Comparison of ENCODE assay signal across 9 mouse cellular contexts in the genomic region with DNA sequence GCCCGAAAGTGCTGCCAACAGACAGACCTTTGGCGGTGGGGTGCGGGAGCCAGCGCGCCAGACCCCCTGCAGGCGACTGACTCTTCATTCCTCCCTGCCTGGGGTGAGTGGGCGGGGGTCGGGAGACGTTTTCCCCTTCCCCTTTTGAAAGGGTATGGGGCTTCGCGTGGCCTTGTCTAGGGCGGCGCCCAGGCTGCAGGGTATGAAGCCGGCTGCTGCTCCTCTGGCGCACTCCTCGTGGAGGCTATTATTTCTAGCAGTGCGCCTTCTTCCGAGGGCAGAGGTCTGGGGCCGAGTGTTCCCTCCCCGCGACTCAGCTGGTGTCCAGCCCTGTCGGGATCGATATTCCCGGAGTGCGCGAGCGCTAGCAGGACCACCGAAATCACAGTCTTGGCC. TPM values are rescaled to one million over a fixed set of nuclear protein-coding genes. Genes with fewer than 3 reads are reported as not detected.
DNase-seq lines count a peak whose midpoint lies in the region; ATAC-seq and TF ChIP-seq lines count a peak whose summit lies in the region.
"Had no signal": no experiment of that assay in that cellular context is flagged by ENCODE, and none has a peak within 500 bp of the region (broad histone marks: within the 10 kb centered on the region; RNA-seq: fewer than 3 reads in every experiment).

No protein-coding gene starts in this region.

- peak overlapping the region; percentile 64 for H3K4me2 ChIP-seq in embryonic facial prominence, embryonic 14.5 days (ENCODE audit: low read depth, low read length)
- H3K4me2 ChIP-seq in intestine, postnatal 0 days (replicated peaks; ENCODE audit: low read depth) = peak overlapping the region; percentile 78
- peak overlapping the region; percentile 56 for H3K4me2 ChIP-seq in midbrain, postnatal 0 days (ENCODE audit: low read depth, low read length, poor library complexity, severe bottlenecking)

- peak overlapping the region; percentile 83 for H3K9ac ChIP-seq in embryonic facial prominence, embryonic 14.5 days (ENCODE audit: low read depth, low read length)
- peak overlapping the region; percentile 94 for H3K9ac ChIP-seq in intestine, postnatal 0 days (ENCODE audit: low read depth, low read length)
- peak overlapping the region; percentile 82 for H3K9ac ChIP-seq in midbrain, postnatal 0 days (replicated peaks; ENCODE audit: low read length, poor library complexity, severe bottlenecking)

- peak in 1 of 2 experiments; percentile 12 for DNase-seq in layer of hippocampus, adult 2 months (ENCODE audit: low spot score in 2 of 2)
- DNase-seq in layer of hippocampus, postnatal 36 days = no peak
- no peak for DNase-seq in embryonic facial prominence, embryonic 14.5 days (ENCODE audit: low spot score)
- no peak for DNase-seq in midbrain, postnatal 0 days (ENCODE audit: low spot score)
- no peak for DNase-seq in kidney, postnatal 10 days
- no peak for DNase-seq in layer of hippocampus, adult 9-11 months

- no peaks in the 10 kb centered on the region for H3K36me3 ChIP-seq in embryonic facial prominence, embryonic 14.5 days (ENCODE audit: control insufficient read depth, insufficient read depth, low read length)
- H3K36me3 ChIP-seq in intestine, postnatal 0 days (ENCODE audit: control insufficient read depth, insufficient read depth) = no peaks in the 10 kb centered on the region
- H3K36me3 ChIP-seq in midbrain, postnatal 0 days (ENCODE audit: insufficient read depth, low read length) = no peaks in the 10 kb centered on the region

- H3K27me3 ChIP-seq in embryonic facial prominence, embryonic 14.5 days (replicated peaks; ENCODE audit: control insufficient read depth, insufficient read depth, low read length) = no peaks in the 10 kb centered on the region
- no peaks in the 10 kb centered on the region for H3K27me3 ChIP-seq in intestine, postnatal 0 days (replicated peaks; ENCODE audit: control insufficient read depth, insufficient read depth, low read length)
- no peaks in the 10 kb centered on the region for H3K27me3 ChIP-seq in midbrain, postnatal 0 days (ENCODE audit: insufficient read depth, low read length)

- no peaks in the 10 kb centered on the region for H3K4me1 ChIP-seq in bone marrow macrophage, adult 2 months (ENCODE audit: control insufficient read depth, insufficient read depth, low read length)
- no peaks in the 10 kb centered on the region for H3K4me1 ChIP-seq in embryonic facial prominence, embryonic 14.5 days (ENCODE audit: control insufficient read depth, insufficient read depth, low read length)
- H3K4me1 ChIP-seq in intestine, postnatal 0 days (replicated peaks; ENCODE audit: control insufficient read depth, insufficient read depth, low read length) = no peaks in the 10 kb centered on the region
- H3K4me1 ChIP-seq in midbrain, postnatal 0 days (ENCODE audit: insufficient read depth, low read length) = no peaks in the 10 kb centered on the region

- WGBS in embryonic facial prominence, embryonic 14.5 days = 0% methylated on average over 9 of the region's 28 CpGs
- under 1% methylated on average over 28 of the region's 28 CpGs for WGBS in intestine, postnatal 0 days
- WGBS in midbrain, postnatal 0 days = under 1% methylated on average over 26 of the region's 28 CpGs

- TF ChIP-seq CTCF in layer of hippocampus, adult 2 months (conservative IDR thresholded peaks at IDR 0.05) = no peak
- TF ChIP-seq CTCF in bone marrow macrophage, adult 2 months (IDR thresholded peaks at IDR 0.05; ENCODE audit: low read depth, low read length) = no peak
- peak; percentile 19; the same call in 1 of the 2 replicates for TF ChIP-seq CTCF in intestine, postnatal 0 days (IDR thresholded peaks at IDR 0.05; ENCODE audit: low read depth)
- peak; percentile 3; the same call in 1 of the 2 replicates for TF ChIP-seq CTCF in midbrain, postnatal 0 days (IDR thresholded peaks at IDR 0.05)

- peak; percentile 68 for ATAC-seq in embryonic facial prominence, embryonic 14.5 days (ENCODE audit: low read depth)
- peak; percentile 71 for ATAC-seq in intestine, postnatal 0 days
- peak; percentile 77 for ATAC-seq in midbrain, postnatal 0 days (ENCODE audit: low FRiP score)

- peak overlapping the region; percentile 66 for H3K4me3 ChIP-seq in layer of hippocampus, adult 2 months
- H3K4me3 ChIP-seq in bone marrow macrophage, adult 2 months (ENCODE audit: insufficient read depth, low read length) = peak overlapping the region; percentile 68
- H3K4me3 ChIP-seq in embryonic facial prominence, embryonic 14.5 days (ENCODE audit: low read depth, low read length) = peak overlapping the region; percentile 75
- peak overlapping the region; percentile 77 for H3K4me3 ChIP-seq in intestine, postnatal 0 days (ENCODE audit: low read depth, low read length)
- peak overlapping the region; percentile 81 for H3K4me3 ChIP-seq in midbrain, postnatal 0 days (ENCODE audit: low read depth, low read length)

- no peak for TF ChIP-seq POLR2A in bone marrow macrophage, adult 2 months (IDR thresholded peaks at IDR 0.05; ENCODE audit: borderline replicate concordance, low read depth, low read length)

- H3K27ac ChIP-seq in layer of hippocampus, adult 2 months = peak overlapping the region; percentile 99
- H3K27ac ChIP-seq in bone marrow macrophage, adult 2 months (ENCODE audit: insufficient read depth, low read depth, low read length) = peak overlapping the region; percentile 69
- peak overlapping the region; percentile 90 for H3K27ac ChIP-seq in embryonic facial prominence, embryonic 14.5 days (replicated peaks; ENCODE audit: low read depth, low read length)
- peak overlapping the region; percentile 87 for H3K27ac ChIP-seq in intestine, postnatal 0 days (ENCODE audit: low read depth, low read length)
- H3K27ac ChIP-seq in midbrain, postnatal 0 days (ENCODE audit: low read depth, low read length) = peak overlapping the region; percentile 99

- H3K9me3 ChIP-seq in embryonic facial prominence, embryonic 14.5 days (ENCODE audit: control insufficient read depth, low read length) = no peaks in the 10 kb centered on the region
- H3K9me3 ChIP-seq in intestine, postnatal 0 days (ENCODE audit: control insufficient read depth) = no peaks in the 10 kb centered on the region
- no peaks in the 10 kb centered on the region for H3K9me3 ChIP-seq in midbrain, postnatal 0 days (ENCODE audit: low read length)

RNA-seq across cellular contexts. Expression of a gene that starts 0.6 kb away (rescaled TPM):
- total RNA-seq in layer of hippocampus, adult 2 months (2021) = 10 to 100 TPM; 37.3 to 59.2 TPM
- total RNA-seq in layer of hippocampus, postnatal 36 days (2021) = 10 to 100 TPM; 41.2 to 53.8 TPM
- polyA plus RNA-seq in bone marrow macrophage, adult 2 months (2012; ENCODE audit: insufficient read depth, insufficient read length, missing spikeins) = 39.9 and 40.8 TPM in 2 replicates
- 18.6 and 23.7 TPM in 2 replicates for polyA plus RNA-seq in embryonic facial prominence, embryonic 14.5 days (2014; fragmentation: Nextera tagmentation; extraction: Ambion mirVana)
- polyA plus RNA-seq in intestine, postnatal 0 days (2015; fragmentation: Nextera tagmentation; extraction: Ambion mirVana) = 9.5 and 10.6 TPM in 2 replicates
- 39.0 and 58.4 TPM in 2 replicates for total RNA-seq in midbrain, postnatal 0 days (2014; rRNA removed)
- polyA plus RNA-seq in midbrain, postnatal 0 days (2015; fragmentation: Nextera tagmentation; extraction: Ambion mirVana) = 9.6 and 17.2 TPM in 2 replicates

RNA-seq across cellular contexts. Expression of a gene that starts 16.1 kb away (rescaled TPM):
- total RNA-seq in layer of hippocampus, adult 2 months (2021) = not detected
- total RNA-seq in layer of hippocampus, postnatal 36 days (2021) = not detected
- polyA plus RNA-seq in bone marrow macrophage, adult 2 months (2012; ENCODE audit: insufficient read depth, insufficient read length, missing spikeins) = not detected in 2 replicates
- polyA plus RNA-seq in embryonic facial prominence, embryonic 14.5 days (2014; fragmentation: Nextera tagmentation; extraction: Ambion mirVana) = not detected in 2 replicates
- polyA plus RNA-seq in intestine, postnatal 0 days (2015; fragmentation: Nextera tagmentation; extraction: Ambion mirVana) = not detected in 2 replicates
- total RNA-seq in midbrain, postnatal 0 days (2014; rRNA removed) = not detected in 2 replicates
- polyA plus RNA-seq in midbrain, postnatal 0 days (2015; fragmentation: Nextera tagmentation; extraction: Ambion mirVana) = not detected in 2 replicates
- polyA plus RNA-seq: brain, embryonic 14.5 days had no signal

Comparison
In these comparisons a context has a peak if more than half of its experiments do, and no peak if none do; other contexts are left out.
1. CTCF ChIP-seq: peak in intestine, postnatal 0 days (single experiment) and midbrain, postnatal 0 days (single experiment); none in layer of hippocampus, adult 2 months (single experiment) and bone marrow macrophage, adult 2 months (single experiment).
2. Peak in every context shown above with its lines, with median percentiles within 50 percentile points of each other: H3K27ac ChIP-seq, H3K4me3 ChIP-seq, ATAC-seq, H3K4me2 ChIP-seq and H3K9ac ChIP-seq.